In the genomic region with DNA sequence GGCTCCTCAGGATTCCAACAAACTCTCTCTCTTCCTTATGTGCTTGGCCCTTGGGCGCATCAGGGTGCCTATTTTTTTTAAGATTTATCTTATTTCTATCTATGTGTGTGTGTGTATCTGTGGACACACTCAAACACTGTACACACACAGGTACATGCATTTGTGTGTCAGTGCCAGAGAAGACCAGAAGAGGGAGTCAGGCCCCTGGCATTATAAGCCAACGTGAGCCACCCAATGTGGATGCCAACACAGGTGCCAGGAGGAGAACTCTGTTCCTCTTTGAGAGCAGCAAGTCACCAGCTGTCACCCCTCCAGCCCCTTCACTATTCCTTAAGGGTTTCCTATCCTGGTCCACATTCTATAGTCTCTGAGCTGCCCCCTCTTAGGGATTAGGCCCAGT, we compare ENCODE assay signal across 8 mouse cellular contexts. TPM values are rescaled to one million over a fixed set of nuclear protein-coding genes. Genes with fewer than 3 reads are reported as not detected.
DNase-seq lines count a peak whose midpoint lies in the region; ATAC-seq and TF ChIP-seq lines count a peak whose summit lies in the region.

No protein-coding gene starts in this region.

- H3K36me3 ChIP-seq in liver, postnatal 0 days (replicated peaks; ENCODE audit: insufficient read depth, low read length), result no peaks in the 10 kb centered on the region
- H3K36me3 ChIP-seq in splenic B cell, adult 2 months (ENCODE audit: control insufficient read depth, insufficient read depth, low read length, poor library complexity, severe bottlenecking), result no peaks in the 10 kb centered on the region

- H3K9ac ChIP-seq in liver, postnatal 0 days (replicated peaks), result no peak overlapping the region

- peak; percentile 63 for ATAC-seq in liver, postnatal 0 days

- WGBS in liver, postnatal 0 days (ENCODE audit: insufficient replicate concordance), result 41% methylated on average over 2 of the region's 2 CpGs

- no peaks in the 10 kb centered on the region for H3K9me3 ChIP-seq in liver, postnatal 0 days (ENCODE audit: low read length)

- peak; percentile 35 for DNase-seq in left cerebral cortex, postnatal 4 days
- DNase-seq in left cerebral cortex, adult 11 months (ENCODE audit: low spot score), result no peak
- DNase-seq in adrenal gland, postnatal 36 days, result peak; percentile 55 to 57
- peak; percentile 66 for DNase-seq in liver, postnatal 0 days
- DNase-seq in splenic B cell, adult 2 months (ENCODE audit: low read depth, low spot score), result peak; percentile 85
- no peak for DNase-seq in urinary bladder, postnatal 4 days (ENCODE audit: low spot score in 2 of 2)
- DNase-seq in left cerebral cortex, adult 18-20 months (ENCODE audit: low spot score in 2 of 2), result no peak
- DNase-seq in embryo, embryonic 10.5 days (ENCODE audit: low spot score), result no peak

- H3K27ac ChIP-seq in liver, postnatal 0 days (ENCODE audit: low read depth), result no peak overlapping the region

- TF ChIP-seq EP300 in liver, postnatal 0 days (IDR thresholded peaks at IDR 0.05; ENCODE audit: low read depth), result no peak

- intact Hi-C loops in left cerebral cortex, postnatal 4 days (cut with DNase I), result loop anchor here (5.0 kb wide), 2 partner anchors 33 to 148 kb away; partner anchors contain the start of gene Eif2d

- H3K27me3 ChIP-seq in liver, postnatal 0 days (ENCODE audit: insufficient read depth, low read length), result 0 out of 2 replicates have a peak, but pooled peaks cover 4% of the 10 kb centered on the region
- no peaks in the 10 kb centered on the region for H3K27me3 ChIP-seq in splenic B cell, adult 2 months (ENCODE audit: control insufficient read depth, insufficient read depth, low read length, poor library complexity, severe bottlenecking)

- H3K4me2 ChIP-seq in liver, postnatal 0 days (ENCODE audit: low read depth, low read length), result no peak overlapping the region

- no peak overlapping the region for H3K4me3 ChIP-seq in liver, postnatal 0 days (ENCODE audit: low read depth, low read length)

- peak; percentile 89 for TF ChIP-seq CTCF in liver, postnatal 0 days (IDR thresholded peaks at IDR 0.05; ENCODE audit: low read depth)

- no peaks in the 10 kb centered on the region for H3K4me1 ChIP-seq in liver, postnatal 0 days (ENCODE audit: insufficient read depth)

RNA-seq across cellular contexts. Expression of gene Dyrk3, which starts 19.1 kb away (rescaled TPM):
- total RNA-seq in left cerebral cortex, postnatal 4 days (2021), result 10 to 100 TPM; 15.8 to 16.9 TPM
- total RNA-seq in adrenal gland, postnatal 36 days (2021), result 1 to 10 TPM; 4.3 to 7.3 TPM
- 9.5 and 10.3 TPM in 2 replicates for polyA plus RNA-seq in liver, postnatal 0 days (2015; fragmentation: Nextera tagmentation; extraction: Ambion mirVana)
- total RNA-seq in left cerebral cortex, adult 18-20 months (2021), result 10 to 100 TPM; 14.9 to 16.7 TPM

RNA-seq across cellular contexts. Expression of gene Mapkapk2, which starts 21.4 kb away (rescaled TPM):
- total RNA-seq in left cerebral cortex, postnatal 4 days (2021), result 10 to 100 TPM; 32.1 to 35.4 TPM
- total RNA-seq in adrenal gland, postnatal 36 days (2021), result 100 to 1,000 TPM; 205 to 213 TPM
- 18.3 and 19.6 TPM in 2 replicates for polyA plus RNA-seq in liver, postnatal 0 days (2015; fragmentation: Nextera tagmentation; extraction: Ambion mirVana)
- 10 to 100 TPM; 35.8 to 37.2 TPM for total RNA-seq in left cerebral cortex, adult 18-20 months (2021)

RNA-seq across cellular contexts. Expression of gene Eif2d, which starts 34.0 kb away (rescaled TPM):
- total RNA-seq in left cerebral cortex, postnatal 4 days (2021), result 10 to 100 TPM; 40.8 to 45.0 TPM
- total RNA-seq in adrenal gland, postnatal 36 days (2021), result 10 to 100 TPM; 34.8 to 46.9 TPM
- polyA plus RNA-seq in liver, postnatal 0 days (2015; fragmentation: Nextera tagmentation; extraction: Ambion mirVana), result 18.2 and 19.0 TPM in 2 replicates
- total RNA-seq in left cerebral cortex, adult 18-20 months (2021), result 10 to 100 TPM; 35.0 to 37.5 TPM

Comparison
In these comparisons a context has a peak if more than half of its experiments do, and no peak if none do; other contexts are left out.
1. DNase-seq: peak in left cerebral cortex, postnatal 4 days (single experiment), adrenal gland, postnatal 36 days (2 of 2), liver, postnatal 0 days (single experiment) and splenic B cell, adult 2 months (single experiment); none in left cerebral cortex, adult 11 months (single experiment), urinary bladder, postnatal 4 days (0 of 2), left cerebral cortex, adult 18-20 months (0 of 2) and embryo, embryonic 10.5 days (single experiment).
2. RNA of gene Mapkapk2, which starts 21.4 kb away (total RNA-seq): 205 to 213 TPM in adrenal gland, postnatal 36 days; 35.8 to 37.2 TPM in left cerebral cortex, adult 18-20 months and 32.1 to 35.4 TPM in left cerebral cortex, postnatal 4 days; every median in the first group is over 4 times any median in the second.